Mouse (Mus musculus) G1E-ER4 (cell line): ENCODE data around the gene Tax1bp1. TPM values are rescaled to one million over a fixed set of nuclear protein-coding genes. Genes with fewer than 3 reads are reported as not detected.

Experiments
- GATA1 ChIP-seq: IDR thresholded peaks from one replicate; pipeline ENCODE4 v1.8.0; 2012; ENCODE audit warnings: low read length, inconsistent platforms
- polyA plus RNA-seq: library from polyadenylated mRNA; stranded (reverse); fragments of >175 nt; gene quantifications from 2 replicates; pipeline ENCODE4 v1.2.3, GENCODE M21; 2012

The Tax1bp1 gene
- polyA plus RNA-seq, 1 experiment, result 18.5 TPM

DNA sequence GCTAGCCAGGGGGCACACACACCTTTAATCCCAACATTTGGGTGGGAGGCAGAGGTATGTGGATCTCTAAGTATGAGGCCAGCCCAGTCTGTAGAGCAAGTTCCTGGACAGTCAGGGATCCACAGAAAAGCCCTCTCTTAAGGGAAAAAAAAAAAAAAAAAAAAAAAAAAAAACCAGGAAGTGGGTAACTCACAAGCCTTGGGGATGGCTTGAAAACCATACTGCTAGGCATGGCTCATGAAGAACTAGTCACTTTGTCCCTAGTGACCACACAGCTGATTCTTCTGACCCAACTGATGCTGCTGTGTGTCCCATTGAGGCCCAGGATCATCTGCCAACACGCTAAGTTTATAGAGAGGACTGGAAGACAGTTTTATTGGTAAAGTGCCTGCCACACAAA lies 14.5 kb upstream of the Tax1bp1 start:
- no peak for TF ChIP-seq GATA1

DNA sequence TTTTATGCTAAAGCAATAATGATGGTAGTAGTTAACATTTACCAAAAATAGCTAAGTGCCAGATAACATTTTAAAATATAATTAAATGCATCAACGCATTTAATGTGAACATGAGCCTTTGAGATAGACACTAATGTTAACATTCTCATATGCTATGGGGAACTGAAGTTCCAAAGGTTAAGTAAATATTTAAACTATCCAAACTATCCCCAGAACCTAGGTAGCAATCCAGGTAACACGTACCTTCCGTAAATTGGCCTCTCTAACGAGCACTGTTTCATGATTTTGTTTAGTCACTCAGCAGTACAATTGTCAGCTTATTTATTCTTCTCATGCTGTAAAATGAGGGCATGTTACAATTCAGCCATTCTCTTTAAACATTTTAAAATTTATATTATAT lies 13.6 kb upstream of the Tax1bp1 start:
- TF ChIP-seq GATA1, result no peak

DNA sequence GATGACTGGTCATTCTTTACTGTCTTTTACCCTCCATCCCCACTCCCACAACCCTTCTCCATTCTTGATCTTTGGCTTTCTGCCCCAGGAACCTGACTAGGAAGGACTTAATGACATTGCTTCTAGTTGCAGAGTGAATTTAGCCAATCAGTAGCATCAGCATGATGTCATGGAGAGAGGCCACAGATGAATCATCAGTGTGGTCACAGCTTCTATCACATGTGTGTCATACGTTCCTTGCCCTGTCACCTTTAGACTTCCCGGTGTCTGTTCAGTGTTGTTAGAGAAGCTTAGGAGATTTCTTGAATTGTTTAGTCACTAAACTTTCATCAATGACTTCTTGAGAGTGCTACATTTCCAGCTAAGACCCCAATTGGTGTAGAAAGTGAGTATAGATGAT lies 10.3 kb upstream of the Tax1bp1 start:
- TF ChIP-seq GATA1, result no peak

DNA sequence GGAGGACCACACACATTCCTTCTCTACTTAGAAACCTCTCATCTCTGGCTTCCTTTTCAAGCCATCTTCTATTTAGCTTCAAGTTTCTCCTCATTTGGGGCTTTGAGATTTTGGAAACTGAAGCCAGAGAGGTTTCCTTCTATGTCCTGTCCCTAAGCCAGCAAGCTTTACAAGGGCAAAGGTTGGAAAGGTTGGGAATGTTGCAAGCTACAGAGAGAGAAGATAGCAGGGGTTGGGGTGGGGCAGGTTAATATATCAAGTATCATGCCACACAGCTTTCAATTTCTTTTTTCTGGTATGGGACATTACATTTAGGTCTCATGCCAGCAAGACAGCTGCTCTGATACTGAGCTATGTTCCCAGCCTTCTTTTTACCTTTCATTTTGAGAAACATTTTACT lies 8.2 kb upstream of the Tax1bp1 start:
- TF ChIP-seq GATA1, result no peak

DNA sequence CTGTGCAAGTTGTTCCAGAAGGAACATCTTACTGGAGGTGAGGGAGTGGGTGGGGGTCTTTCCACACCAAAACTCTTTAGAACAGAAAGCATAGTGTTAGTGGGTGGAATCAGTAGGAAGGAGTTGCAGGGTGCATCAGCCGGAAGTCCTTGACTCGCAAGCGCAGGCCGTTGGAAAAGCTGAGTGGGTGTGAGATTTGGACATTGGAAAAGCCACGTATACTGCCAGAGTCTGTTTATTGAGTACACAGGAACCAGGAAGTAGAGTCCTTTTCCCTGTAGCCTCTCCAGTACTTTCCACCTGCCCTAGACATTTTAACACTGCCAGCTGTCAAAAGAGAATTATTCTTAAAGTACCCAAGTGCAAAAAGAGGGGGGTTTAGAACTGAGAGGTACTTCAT lies 5.7 kb upstream of the Tax1bp1 start:
- TF ChIP-seq GATA1, result no peak

DNA sequence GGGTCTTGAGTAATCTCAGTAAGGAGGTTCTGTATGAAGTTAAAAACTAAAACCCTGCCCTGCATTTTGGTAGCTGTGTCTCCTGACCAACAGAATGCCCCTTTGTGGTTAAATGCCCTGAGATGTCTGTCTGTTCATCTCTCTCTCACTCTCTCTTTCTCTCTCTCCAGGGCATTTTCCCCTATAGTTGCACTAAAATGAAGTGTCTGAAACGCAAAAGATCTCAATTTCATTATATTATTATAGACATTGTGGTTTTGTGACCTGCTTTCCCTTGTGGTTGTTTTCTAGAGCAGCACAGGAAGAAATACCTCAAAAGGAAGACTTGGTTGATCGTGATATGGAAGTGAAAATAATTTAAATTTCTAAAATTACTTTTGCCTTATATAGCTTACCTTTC lies 966 bp upstream of the Tax1bp1 start:
- TF ChIP-seq GATA1, result no peak

DNA sequence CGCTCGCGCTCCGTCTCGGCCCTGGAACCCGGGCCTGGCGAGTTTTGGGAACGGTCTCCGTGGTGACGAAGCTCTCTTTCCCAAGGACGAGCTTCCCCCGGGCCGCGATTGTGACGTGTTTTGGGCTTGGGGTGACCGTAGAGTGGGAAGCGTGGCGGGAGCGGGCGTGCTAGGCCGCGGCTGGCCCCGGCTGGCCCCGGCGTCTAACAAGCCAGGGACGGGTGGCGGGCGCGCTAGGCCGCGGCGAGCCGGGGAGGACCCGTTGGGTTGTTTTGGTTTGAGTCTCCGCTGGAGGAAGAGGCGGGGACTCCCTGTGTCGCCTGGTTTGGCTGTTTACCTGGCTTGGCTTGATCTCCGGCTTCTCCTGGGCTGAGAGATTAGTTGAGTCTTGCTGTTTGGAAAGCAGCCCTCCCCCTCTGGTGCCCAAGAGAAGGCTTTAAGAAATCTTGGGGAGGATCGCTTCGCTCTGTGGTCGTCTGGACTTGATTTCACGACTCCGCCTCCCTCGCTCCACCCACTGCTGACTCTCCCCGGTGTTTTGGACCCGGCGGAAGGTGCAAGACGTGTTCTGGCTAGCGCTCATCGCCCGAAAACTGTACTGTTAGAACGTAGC lies 474 bp downstream of the Tax1bp1 start:
- no peak for TF ChIP-seq GATA1

DNA sequence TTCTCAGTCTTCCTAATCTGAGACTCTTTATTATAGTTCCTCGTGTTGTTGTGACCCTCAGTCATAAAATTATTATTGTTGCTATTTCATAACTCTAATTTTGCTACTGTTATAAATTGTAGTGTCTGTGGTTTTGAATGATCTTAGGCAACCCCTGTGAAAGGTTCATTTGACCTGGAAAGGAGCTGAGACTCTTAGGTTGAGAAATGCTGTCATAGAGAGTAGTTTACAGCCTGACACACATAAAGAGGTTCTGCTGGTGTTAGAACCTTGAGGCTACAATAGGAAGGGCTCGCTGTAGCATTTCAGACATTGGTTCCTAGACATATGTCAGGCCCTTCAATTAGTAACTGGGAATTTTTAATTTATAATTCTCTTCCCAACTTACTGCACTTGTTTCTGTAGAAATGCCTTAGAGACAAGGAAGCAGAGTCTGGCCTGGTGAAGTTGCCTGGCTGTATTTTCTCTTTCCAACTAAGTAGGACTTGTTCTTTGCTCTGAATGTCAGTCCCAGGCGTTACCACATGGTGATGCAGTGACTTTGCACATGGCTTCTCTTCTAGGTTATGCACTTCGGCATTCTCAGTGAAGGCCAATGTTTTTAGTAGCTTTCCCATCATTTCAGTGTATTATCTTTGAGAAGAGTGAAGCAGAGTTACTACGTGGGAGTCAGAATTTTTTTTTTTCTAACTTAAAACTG lies 4.1 kb downstream of the Tax1bp1 start:
- no peak for TF ChIP-seq GATA1

DNA sequence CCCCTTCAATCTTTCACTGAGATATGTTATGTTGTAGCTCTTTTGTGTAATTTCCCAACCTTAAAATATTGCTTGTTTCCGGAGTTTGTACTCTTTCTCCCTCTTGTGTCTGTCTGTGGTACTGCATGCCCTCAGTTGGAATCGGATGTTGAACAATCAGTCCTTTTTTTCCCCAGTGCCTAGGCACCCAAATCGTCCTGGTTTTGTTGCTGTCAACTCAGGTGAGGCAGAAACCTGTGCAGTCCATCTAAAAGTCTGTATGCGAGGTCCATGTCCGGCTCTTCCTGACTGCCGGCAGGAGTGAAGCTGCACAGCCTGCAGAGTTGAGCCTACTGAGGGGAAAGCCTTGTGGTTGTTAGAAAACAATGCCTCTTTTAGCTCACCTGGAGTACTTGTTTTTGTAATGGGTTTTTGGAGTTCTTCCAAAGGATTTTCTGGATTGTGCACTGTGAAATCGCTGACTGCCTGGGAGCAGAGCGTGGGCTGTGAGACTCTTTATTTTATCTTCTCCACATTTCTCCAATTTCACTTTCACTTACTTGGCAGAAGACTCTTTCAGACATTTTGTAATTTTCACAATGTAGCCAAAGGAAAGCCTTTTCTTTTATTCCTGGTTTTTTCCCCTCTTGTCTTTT lies 11.4 kb downstream of the Tax1bp1 start:
- no peak for TF ChIP-seq GATA1

DNA sequence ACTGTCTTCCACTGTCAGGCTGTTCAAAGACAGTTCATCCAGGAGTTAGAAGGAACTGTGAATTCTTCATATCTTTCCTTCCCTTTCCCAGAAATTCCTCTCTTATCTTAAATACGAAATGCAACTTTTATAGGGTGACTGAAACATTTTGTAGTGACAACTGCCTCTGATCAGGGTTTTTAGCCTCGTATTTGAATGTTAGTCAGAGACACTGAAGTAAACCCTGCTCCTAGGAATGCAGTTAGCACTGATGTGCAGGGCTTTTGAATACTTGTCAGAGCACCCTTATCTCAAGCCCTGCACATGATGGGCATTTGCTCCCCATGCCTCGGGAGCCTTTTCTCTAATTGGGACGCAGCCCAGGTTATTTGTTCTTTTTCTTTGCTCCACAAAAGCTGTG lies 16.8 kb downstream of the Tax1bp1 start:
- no peak for TF ChIP-seq GATA1

DNA sequence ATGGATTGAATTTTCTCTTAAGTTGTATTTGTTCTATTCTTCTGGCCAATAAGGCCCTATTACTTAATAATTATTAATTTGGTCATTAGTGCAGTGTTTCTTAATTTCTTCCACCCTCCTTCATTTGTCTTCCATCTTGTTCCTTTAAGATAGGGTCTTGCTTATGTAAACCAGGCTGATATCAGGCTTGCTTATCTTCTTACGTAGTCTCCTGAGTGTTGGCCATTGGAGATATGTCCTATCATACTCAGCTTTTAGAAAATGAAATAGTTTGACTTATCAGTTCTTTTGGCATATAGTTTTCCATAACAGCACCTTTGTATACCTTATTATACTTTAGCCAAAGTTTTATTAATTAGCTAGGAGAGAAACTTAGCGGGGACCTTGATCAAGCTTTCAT lies 21.1 kb downstream of the Tax1bp1 start:
- no peak for TF ChIP-seq GATA1

DNA sequence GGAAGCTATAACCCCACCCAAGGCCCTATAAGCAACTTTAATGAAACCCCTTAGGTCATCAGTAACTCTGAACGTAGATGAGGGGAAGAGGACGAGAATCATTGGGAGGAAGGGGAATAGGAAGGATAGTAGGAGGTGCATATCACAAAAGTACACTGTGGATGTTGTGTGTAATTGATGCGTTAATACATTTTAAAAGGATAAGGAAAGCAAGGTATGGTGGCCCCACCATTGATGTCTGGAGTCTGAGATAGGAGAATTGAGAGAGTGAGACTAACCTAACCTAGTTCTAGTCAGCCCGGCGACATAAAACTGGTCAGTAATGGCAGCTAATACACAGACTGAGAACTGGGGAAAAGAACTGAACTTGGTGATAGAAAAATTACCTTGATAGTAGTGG lies 39.3 kb downstream of the Tax1bp1 start:
- no peak for TF ChIP-seq GATA1

DNA sequence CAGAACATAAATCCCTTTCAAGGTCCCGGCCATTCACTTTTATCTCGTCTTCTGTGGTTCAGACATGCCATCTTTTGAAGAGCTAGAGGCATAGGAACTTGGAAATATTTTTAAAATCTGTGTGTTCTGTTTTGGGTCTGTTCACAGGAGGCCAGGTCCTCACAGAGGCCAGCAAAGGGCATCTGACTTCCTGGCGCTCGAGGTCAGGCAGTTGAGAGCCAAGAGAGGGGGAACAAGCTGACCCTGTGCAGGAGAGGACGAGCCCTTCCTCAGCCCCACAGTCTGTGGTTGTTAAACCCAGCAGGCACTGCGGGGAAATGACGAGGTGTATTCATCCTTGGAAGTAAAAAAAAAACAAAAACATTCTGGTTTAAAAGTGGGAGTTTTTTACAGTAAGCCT lies 51.7 kb downstream of the Tax1bp1 start:
- no peak for TF ChIP-seq GATA1

DNA sequence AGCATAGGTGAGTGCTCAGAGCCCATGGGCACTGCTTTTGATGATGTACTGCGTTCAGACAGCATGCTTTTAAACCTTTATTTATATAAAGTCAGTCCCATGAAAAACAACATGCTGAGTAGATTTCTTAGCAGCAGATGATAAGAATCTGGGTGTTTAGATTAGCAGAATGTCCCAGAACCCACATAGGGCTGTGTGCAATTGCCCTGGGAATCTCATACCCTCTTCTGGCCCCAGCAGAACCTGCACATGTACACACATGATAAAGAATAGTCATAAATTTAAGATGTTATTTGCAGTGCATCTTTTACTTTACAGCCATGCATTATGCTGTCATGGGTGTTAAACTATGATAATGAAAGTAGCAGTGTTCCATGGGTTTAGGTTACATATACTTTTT lies 57.3 kb downstream of the Tax1bp1 start:
- no peak for TF ChIP-seq GATA1

DNA sequence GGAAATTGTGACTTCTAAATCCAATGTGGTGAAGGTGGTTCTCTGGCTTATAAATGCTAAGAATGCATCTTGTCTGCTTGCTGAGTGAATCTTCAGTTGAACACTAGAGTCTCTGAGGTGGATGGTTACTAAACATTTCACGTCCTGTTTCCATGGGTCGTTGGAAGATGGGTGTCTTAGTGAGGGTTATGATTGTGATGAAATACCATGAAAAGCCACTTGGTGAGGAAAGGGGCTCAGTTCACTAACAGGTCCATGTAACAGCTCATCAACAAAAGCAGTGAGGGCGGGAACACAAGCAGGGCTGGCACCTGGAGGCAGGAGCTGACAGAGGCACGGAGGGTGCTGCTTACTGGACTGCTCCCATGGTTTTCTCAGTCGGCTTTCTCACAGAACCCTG lies 59.6 kb downstream of the Tax1bp1 start:
- no peak for TF ChIP-seq GATA1

DNA sequence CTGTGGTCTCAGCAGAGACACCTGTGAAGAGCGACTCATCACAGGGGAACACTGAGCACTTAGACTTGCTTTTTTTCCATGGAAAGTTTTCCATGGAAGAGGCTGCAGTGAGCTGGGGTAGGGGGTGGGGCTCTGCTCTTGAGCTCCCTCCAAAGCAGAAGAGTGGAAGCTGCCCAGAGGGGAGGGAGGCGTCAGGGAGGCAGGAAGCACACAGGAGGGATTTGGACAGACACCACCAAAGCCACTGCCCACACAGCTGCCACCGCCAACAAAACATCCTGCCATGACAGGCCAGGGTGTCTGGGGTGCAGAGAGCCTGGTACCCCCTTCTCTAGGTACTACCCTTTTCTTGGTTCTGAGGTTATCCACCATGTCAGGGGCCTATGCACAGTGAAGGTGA lies 61.8 kb downstream of the Tax1bp1 start:
- no peak for TF ChIP-seq GATA1

DNA sequence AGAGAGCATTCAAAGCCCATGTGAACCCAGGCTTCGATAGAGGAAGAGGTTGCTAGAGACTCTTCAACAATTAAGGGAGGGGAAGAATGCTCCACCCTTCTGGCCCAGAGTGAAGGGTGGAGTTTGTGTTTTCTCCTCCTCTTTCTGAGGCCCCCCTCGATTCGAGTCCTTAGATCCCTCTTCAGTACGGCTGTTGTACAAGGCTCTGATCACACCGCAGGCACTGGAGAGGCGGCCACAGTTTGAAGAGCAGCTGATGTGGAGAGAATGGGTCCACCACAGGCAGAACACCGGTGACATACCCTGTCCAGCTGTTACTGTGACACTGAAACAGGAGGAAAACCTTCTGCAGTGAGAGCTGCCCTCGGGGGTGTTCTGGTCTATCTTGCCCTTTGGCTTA lies 62.4 kb downstream of the Tax1bp1 start:
- no peak for TF ChIP-seq GATA1
